Mouse (Mus musculus) ovary, postnatal 36 days (tissue): Measurements from ENCODE around the gene Stac3.

Source experiments
- DNase-seq: peaks from one replicate; pipeline ENCODE4 v3.0.0; 2022; ENCODE audit warnings: low spot score, mixed read lengths

Stac3 gene

GRCm38 (mm10) chr10:127500894-127501893 is at the start of gene Stac3:
TSS of gene Stac3 (plus strand) at chr10:127501686.
- DNase-seq = no peak

GRCm38 (mm10) chr10:127453701-127454100 is 47.8 kb upstream of the Stac3 start:
- DNase-seq = no peak

- no peak for DNase-seq
Measured at GRCm38 (mm10) chr10:127462411-127463096, 38.9 kb upstream of the Stac3 start.

GRCm38 (mm10) chr10:127471281-127471988 is 30.1 kb upstream of the Stac3 start:
- no peak for DNase-seq

GRCm38 (mm10) chr10:127472722-127473121 is 28.8 kb upstream of the Stac3 start:
- no peak for DNase-seq

- DNase-seq = no peak
Measured at GRCm38 (mm10) chr10:127475175-127475574, 26.3 kb upstream of the Stac3 start.

- no peak for DNase-seq
Measured at GRCm38 (mm10) chr10:127476541-127476940, 24.9 kb upstream of the Stac3 start.

GRCm38 (mm10) chr10:127477301-127477700 is 24.2 kb upstream of the Stac3 start:
- DNase-seq = no peak

GRCm38 (mm10) chr10:127479131-127479530 is 22.4 kb upstream of the Stac3 start:
- no peak for DNase-seq

- DNase-seq = peak; percentile 42
Measured at GRCm38 (mm10) chr10:127480833-127481813, 20.4 kb upstream of the Stac3 start.

GRCm38 (mm10) chr10:127485235-127485634 is 16.3 kb upstream of the Stac3 start:
- no peak for DNase-seq

GRCm38 (mm10) chr10:127488856-127489255 is 12.6 kb upstream of the Stac3 start:
- DNase-seq = no peak

GRCm38 (mm10) chr10:127490160-127491127 is 11.0 kb upstream of the Stac3 start:
- DNase-seq = no peak

- DNase-seq = no peak
Measured at GRCm38 (mm10) chr10:127491128-127491512, 10.4 kb upstream of the Stac3 start.

- DNase-seq = no peak
Measured at GRCm38 (mm10) chr10:127492118-127492517, 9.4 kb upstream of the Stac3 start.

- no peak for DNase-seq
Measured at GRCm38 (mm10) chr10:127496156-127496555, 5.3 kb upstream of the Stac3 start.

GRCm38 (mm10) chr10:127499516-127499915 is 2.0 kb upstream of the Stac3 start:
- DNase-seq = no peak

- DNase-seq = no peak
Measured at GRCm38 (mm10) chr10:127500042-127500441, 1.4 kb upstream of the Stac3 start.

GRCm38 (mm10) chr10:127508239-127508638 is 6.8 kb downstream of the Stac3 start:
- peak; percentile 67 for DNase-seq
